Mouse (Mus musculus): Measurements from ENCODE around the gene Kif5c.

DNA sequence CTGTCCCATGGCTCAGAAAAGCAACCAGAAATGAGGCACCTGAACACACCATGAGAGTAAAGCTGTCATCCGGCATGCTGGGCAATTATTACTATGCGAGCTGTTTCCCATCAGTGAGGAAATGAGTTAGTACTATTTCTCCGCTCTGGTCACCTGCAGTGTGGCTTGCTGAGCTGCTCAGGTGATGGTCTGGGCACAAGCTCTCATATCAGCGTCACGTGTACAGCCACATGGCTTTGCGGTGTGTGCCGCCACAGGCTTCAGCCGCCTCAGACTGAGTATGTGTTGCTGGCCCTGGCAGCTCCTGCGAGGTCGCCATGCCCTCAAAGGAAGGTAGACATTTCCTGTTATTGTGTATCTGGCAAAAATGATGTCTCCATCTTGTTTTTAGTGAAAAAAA, 35.5 kb downstream of the Kif5c start:
- TF ChIP-seq POLR2A (IDR thresholded peaks at IDR 0.05; ENCODE audit: insufficient read depth, low read length) (no peak), CTCF (IDR thresholded peaks at IDR 0.05; ENCODE audit: low read depth, low read length) (no peak), EP300 (IDR thresholded peaks at IDR 0.05; ENCODE audit: insufficient read depth, low read depth, low read length) (no peak)

Data from ES-Bruce4 (cell line).